Mouse (Mus musculus) megakaryocyte, embryonic 14.5 days (primary cell): ENCODE measurements around the gene Car5a.

ENCODE experiments used
- FLI1 ChIP-seq: IDR thresholded peaks from 2 replicates; pipeline ENCODE4 v1.6.1; 2012; ENCODE audit warnings: low read length, inconsistent platforms, mixed read lengths
- GATA1 ChIP-seq: IDR thresholded peaks from 3 replicates; pipeline ENCODE4 v1.6.1; 2012; ENCODE audit warnings: mixed read lengths, low read length, inconsistent platforms, borderline replicate concordance

DNA sequence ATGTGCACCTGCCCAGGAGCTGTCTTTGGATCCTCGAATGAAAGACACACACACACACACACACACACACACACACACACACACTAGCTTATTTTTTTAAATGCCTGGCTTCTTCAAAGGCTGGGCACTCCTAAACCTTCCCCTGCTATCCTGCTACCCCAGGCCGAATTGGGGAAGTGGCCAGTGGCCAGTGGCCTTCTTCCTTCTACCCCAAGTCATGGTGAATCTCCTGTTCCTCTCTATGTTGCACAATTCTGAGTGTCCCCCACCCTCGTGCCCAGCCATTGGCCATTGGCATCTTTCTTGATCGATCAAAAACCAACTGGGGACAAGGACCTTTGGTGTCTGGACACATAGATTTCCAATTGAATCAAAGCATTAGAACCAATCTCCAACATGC is 14.7 kb downstream of the Car5a start:
- TF ChIP-seq FLI1 = no peak
- TF ChIP-seq GATA1 = no peak
